Mouse (Mus musculus) natural killer cell, adult 2 months (primary cell): ENCODE measurements around the gene Ppp4r3a.

Experiments
- DNase-seq, 2 experiments: peaks; one replicate each; pipeline ENCODE4 v3.0.0; 2022; ENCODE audit warnings: low spot score in 2 of 2

Gene Ppp4r3a

DNA sequence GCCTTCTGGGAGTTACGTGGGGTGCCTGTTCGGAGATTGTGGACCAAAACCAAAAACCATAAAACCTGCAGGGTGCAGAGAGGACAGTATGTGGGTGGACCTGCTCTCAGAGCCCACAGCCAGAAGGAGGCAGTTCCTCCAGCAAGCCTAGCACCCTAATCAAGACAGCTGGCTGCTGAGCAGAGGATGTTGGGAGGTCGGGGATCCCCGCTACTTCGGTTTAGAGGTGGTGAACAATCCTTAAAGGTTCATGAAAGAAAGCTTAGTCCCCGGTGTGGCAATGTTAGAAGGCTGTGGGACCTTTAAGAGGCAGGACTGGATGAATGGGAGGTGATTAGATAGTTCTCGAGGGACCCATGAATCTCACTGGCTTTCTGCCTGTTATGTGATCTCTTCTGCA lies 91.0 kb downstream of the Ppp4r3a start:
- DNase-seq = no peak

- DNase-seq = no peak
Observed at GRCm38 (mm10) chr12:100991119-100991518, 92.4 kb downstream of the Ppp4r3a start.

GRCm38 (mm10) chr12:100990291-100990690 lies 93.2 kb downstream of the Ppp4r3a start:
- no peak for DNase-seq

DNA sequence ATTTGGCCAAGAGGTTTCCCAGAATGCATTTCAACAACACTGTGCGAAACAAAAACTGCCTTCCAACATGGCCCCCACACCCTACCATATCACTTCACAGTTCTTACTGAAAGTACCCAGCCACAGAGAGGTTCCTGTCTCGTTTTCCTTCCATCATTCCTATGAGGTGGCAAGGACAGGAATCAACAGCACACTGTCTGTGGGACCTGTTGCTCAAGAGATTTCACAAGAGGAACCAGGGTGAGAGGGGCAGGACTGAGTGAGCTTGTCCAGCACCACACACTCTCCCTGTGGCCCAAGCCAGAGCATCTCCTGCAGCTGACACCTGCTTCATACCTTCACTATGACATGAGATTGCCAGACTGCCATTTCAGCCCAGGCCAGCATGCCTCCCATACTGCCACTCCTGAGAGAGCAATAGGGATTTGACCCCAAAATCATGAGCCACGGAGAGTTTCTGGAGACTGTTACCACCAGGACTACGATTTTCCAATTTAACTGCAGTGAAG lies 93.7 kb downstream of the Ppp4r3a start:
- DNase-seq = no peak
